Mouse (Mus musculus): ENCODE results near the gene Scn4b. TPM values are rescaled to one million over a fixed set of nuclear protein-coding genes. Genes with fewer than 3 reads are reported as not detected.

The Scn4b gene
- 100 to 1,000 TPM; 256 to 268 TPM for total RNA-seq (2021)
- long read RNA-seq, experiment 1, full-length matches to known transcripts: 28 of 74 reads
- long read RNA-seq, experiment 1, partial matches to known transcripts: 46 of 74 reads
- long read RNA-seq, experiment 1, other reads (novel, unspliced or antisense): 0 of 74 reads
- long read RNA-seq, experiment 2, full-length matches to known transcripts: 20 of 64 reads
- long read RNA-seq, experiment 2, partial matches to known transcripts: 44 of 64 reads
- long read RNA-seq, experiment 2, other reads (novel, unspliced or antisense): 0 of 64 reads

DNA sequence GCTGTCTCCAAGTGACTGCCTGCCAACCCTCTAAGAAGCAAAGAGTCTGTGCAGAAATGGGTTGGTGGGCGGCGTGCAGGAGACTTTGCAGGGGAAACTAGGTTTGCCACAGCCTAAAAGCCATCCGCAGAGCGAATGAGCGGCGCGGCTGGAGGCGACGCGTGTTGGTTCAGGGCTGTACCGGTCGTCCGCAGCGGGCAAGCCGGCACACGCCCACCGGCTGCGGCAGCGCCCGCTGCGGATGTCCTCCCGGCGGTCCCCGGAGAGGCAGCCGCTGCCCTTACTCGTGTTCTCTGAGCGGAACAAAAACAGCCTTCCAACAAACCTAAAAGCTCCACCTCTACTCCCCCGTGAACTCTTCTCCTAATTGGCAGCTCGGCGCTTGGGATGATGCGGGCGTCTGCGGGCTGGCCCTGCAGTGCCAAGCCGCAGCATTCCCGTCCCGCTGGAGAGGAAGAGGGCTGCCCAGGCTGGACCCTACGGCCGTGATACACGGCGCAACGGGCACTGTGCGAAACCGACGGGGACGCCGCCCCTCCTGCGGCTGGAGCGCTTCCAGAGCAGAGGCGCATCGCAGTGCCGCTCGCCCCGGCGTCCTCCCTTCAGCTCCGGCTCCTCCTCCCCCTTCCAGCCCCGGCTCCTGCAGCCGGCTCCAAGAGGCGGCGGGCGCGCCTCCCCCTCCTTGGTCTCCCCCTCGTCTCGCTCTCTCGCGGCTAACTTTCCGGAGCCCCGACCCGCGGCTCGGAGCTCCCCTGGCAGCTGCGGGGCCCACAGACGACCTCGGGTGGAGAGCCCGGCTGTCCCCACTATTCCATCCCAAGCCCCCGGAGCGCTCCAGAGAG, at the start of gene Scn4b:
Gene Scn4b, plus strand, starts transcription at position 205 of the 842 bp plus-strand sequence.
- peak; percentile 72 for DNase-seq (ENCODE audit: low spot score)

DNA sequence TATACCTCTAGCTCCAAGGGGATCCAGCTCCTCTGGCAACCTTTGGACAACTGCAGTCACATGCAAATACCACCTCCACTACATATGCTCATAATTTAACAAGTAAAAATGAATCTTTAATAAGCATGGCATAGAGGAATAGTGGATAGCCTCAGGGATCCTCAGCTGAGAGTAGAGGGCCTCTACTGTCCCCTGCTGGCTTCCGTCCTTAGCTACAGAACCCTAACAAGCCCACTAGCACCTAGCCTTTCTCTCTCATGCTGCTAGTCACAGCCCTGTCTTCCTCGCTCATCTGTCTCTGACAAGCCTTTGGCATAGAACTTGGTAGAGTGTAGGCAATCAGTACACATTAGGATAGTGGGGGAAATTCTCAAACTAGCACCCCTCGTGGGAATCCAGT, 47.4 kb upstream of the Scn4b start:
- DNase-seq (ENCODE audit: low spot score): no peak

DNA sequence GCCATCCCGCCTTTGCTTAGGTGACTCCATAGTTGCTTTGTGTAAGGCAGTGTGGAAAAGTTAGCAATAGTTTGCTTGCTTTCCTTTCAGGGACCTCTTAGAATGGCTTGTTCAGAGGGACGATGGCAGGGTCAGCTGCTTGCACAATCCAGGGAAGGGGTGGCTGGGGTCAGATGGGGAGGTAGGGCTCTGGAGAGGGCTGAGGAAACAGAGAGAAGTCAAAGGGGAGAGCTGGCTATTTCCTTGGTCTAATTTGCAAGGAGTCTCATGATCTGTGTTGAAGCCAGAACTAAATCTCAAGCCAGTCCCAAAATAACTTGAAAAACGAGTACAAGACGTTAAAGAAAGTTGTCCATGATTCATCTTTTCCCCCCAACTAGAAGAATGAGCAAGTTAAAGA, 45.6 kb upstream of the Scn4b start:
- DNase-seq (ENCODE audit: low spot score): peak; percentile 17

DNA sequence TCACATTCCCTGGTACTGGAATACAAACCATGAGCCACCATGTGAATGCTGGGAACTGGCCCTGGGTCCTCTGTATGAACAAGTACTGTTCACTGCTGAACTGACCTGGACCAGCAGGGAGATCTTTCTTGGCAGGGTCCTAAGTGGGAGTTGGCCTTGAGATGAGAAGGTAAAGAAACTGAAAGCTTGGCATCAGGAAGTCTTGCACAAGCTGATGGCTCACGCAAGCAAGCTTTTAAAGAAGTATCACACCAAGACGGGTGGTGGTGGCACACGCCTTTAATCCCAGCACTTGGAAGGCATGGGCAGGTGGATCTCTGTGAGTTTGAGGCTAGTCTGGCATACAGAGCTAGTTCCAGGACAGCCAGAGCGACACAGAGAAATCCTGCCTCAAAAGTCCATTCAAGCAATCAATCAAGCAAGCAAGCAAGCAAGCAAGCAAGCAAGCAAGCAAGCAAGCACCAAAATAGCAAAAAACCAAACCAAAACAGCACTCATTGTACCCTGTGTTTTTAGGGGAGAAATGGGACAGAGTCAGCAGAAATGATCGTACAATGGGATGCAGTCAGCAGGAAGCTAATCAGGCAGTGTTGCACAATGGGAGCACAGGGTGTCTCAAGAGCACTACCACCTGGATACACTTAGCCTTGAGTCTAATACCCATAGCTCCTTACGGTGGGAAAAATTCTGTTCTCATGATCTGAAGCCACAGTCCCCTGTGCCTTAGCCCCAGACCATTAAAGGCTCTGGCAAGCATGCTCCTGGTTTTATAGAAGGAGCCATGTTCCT, 42.9 kb upstream of the Scn4b start:
- DNase-seq (ENCODE audit: low spot score): no peak

DNA sequence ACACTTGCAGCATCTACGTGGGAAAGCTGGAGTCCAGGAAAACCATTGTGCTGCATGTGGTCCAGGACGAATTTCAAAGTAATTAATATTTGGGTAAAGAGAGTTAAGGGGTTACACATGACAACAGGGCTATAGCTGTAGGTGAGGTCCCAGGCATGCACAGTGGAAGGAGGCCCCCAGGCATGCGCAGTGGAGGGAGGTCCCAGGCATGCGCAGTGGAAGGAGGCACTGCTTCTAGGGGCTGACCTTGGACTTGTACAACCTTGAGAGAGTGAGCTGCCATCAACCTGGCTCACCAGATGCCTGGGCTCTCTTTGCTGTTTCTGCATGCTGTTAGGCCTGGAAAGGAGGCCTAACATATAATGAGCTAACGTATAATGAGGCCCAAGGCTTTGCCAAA, 40.3 kb upstream of the Scn4b start:
- DNase-seq (ENCODE audit: low spot score): no peak

DNA sequence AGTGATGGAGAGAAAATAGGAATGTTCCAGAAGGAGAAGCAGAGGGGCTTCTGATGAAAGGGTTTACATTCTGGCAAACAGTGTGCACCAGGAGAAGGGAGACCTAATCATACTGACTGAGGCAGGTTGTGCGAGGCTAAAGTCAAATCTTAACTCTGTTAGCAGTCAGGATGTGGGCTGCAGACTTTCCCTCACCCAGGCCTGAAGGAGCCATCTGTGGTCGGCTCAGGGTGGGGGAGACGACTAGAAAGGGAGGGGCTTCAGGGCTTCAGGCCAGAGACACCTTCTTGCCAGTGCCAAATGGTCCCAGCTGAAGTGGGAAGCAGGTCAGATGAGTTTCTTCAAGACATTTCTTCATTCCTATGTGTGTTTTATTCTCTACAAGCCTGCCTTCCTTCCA, 39.8 kb upstream of the Scn4b start:
- no peak for DNase-seq (ENCODE audit: low spot score)

DNA sequence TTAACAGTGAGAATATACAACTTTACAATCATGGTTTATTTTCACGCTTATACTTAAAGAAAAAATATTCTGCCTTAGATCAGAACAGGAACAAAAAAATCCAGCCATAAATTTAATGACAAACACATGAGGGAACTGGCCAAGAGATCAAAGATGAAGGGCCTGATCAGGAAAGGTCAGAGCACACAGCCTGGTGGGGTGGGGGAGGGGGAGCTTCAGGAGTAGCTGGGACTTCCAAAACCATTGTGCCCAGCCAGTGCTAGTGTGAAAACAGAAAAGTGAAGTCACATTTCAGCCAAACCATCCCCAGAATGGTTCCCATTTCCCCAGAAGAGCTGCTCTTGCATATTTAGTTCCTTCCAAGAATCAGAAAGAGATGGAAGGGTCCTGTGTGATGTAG, 35.7 kb upstream of the Scn4b start:
- no peak for DNase-seq (ENCODE audit: low spot score)

DNA sequence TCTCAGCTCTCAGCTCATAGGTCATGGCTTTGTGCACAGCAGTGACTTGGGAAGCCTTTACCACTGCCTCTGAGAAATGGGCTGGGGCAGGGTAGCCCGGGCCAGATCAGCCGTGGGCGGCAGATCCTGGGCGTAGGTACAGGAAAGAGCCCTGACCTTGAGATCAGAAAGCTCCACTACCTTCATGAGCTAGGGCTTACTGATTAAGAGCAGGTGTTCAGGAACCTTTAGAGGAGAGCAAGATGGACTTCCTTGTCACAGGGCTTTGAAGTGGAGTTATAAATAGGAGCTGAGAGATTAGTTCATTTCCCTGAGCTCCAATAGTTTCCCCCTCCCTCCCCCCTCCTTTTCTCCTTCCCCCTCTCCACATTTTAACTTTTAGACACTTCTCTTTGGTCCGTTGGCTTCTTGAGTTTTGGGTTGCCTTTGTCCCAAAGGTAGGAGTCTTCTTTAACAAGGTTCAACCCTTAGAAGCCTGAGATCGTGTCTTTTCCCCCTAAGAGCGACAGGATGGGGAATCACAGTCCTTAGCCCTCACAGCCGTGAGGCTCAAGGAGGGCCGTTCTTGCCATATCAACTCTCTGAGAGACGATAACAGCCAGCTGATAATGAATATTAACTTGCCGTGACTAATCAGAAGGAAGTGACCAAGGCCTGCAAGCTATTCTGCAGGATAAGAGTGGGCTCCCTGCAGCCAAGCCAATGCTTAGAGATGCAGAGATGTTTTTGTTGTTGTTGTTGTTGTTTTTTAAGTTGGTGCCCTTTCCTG, 34.8 kb upstream of the Scn4b start:
- no peak for DNase-seq (ENCODE audit: low spot score)

DNA sequence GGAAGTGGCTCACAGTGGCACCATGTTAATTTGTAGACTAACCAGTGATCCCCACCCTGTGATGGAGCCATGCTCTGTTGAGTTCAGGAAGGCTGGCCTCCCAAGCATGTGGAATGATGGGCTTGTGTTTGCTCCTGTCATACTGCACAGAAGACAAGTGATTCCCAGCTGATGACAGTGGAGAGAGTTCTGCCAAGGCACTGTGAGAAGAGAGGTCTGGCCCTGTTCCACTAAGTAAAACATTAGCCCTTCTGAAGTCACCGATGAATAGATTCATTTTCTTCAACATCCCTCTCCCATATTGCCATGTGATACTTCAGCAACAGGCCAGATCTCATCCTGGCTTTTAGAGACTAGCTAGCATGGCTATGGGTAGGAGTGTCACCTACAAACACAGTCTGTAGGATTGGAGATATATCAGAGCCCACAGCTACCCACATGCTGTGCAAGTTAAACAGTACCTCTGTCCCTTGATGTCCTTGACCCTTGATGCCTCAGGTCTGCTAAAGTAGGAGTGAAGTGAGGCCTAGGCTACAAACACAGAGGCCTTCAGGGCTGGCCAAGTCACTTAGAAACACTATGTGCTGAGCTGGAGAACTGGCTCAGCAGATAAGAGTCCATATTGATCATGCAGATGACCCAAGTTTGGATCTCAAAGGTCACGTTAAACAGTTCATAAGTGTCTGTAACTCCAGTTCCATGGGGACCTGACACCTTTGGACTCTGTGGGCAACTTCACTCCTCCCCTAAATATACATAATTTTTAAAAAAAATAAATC, 32.4 kb upstream of the Scn4b start:
- DNase-seq (ENCODE audit: low spot score): no peak

DNA sequence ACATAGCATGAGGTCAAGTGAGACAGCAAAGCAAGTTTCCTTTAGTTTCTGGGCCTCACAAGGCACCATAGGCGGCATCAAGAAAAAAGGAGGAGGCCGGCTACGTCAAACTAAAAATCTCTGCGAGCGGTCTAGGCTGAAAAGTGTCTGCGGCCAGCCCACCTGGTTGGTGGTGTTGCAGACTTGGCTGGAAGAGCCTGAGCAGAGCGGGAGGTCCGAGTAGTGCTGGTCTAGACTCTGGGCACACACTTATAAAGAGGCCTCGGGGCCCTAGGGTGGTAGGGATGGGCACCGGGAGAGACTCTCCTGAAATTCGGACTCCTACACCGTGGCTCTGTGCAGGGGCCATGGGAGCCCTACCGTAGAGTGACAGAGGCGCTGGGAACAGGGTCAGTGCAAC, 22.5 kb upstream of the Scn4b start:
- DNase-seq (ENCODE audit: low spot score): no peak

DNA sequence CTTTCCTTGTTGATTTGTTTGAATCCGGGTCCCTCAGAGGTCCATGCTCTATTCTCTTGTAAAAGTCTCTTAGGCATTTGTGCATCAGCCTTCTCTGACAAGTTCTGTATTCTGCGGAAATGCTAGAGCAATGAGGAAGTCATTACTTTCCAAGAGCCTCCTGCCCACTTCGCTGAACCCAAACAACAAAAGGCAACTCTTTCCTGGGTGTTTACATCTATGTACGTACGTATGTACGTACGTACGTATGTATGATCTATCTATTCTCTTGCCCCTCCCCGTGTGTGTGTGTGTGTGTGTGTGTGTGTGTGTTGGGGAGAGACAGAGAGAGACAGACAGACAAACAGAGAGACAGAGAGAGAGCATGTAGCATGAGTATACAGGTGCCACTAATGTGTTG, 21.4 kb upstream of the Scn4b start:
- no peak for DNase-seq (ENCODE audit: low spot score)

DNA sequence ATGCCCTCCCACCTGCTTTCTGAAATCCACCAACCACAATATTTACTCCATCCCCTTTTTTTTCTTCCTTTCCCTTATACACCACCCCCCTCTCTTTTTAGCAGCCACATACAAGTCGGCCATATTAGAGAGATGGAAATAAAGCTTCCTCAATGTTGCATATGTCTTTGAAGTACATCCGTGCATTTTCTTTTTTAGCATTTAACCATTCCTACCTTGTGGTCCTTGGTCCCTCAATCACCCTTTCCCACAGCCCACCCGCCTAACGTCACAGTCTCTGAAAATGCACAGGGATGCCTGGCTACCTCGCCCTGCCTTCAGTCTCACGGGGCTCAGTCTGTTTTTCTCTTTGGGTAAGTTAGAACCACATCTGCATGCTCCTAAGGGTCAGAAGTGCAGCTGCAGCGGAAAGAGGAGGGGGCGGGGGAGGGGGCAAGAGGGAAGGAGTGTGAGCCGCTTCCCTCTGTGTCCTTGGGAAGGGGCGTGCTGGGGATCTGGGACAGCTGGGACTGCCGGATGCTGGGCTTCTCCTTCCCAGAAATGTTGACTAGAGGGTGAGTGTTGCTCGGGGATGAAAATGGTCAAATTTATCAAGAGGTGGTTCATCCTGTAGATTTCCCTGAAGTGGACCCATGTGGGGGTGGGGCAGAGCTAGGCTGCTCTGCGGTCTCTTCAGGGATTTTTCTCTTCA, 20.3 kb upstream of the Scn4b start, which contains the start of gene Scn2b:
Gene Scn2b, plus strand, starts transcription at position 42 of the 691 bp plus-strand sequence.
- DNase-seq (ENCODE audit: low spot score): no peak

DNA sequence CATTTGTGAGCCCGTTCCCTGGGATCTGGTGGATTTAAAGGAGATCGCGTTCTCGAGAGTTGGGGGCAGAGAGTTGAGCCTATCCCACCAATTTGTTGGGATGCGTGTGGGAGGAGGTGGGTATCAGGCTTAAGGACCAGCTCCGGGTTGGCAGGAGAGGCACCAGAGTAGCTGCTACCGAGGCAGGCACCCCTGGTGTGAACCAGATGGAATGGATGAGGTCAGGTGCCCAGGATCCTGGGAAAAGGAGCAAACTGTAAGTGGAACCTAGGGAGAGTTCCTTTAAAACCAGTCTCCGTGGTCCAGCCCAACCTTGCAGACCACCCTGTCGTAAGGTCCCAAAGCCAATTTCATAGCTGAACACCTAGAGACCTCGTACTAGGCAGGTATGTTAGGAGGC, 19.6 kb upstream of the Scn4b start:
- no peak for DNase-seq (ENCODE audit: low spot score)

DNA sequence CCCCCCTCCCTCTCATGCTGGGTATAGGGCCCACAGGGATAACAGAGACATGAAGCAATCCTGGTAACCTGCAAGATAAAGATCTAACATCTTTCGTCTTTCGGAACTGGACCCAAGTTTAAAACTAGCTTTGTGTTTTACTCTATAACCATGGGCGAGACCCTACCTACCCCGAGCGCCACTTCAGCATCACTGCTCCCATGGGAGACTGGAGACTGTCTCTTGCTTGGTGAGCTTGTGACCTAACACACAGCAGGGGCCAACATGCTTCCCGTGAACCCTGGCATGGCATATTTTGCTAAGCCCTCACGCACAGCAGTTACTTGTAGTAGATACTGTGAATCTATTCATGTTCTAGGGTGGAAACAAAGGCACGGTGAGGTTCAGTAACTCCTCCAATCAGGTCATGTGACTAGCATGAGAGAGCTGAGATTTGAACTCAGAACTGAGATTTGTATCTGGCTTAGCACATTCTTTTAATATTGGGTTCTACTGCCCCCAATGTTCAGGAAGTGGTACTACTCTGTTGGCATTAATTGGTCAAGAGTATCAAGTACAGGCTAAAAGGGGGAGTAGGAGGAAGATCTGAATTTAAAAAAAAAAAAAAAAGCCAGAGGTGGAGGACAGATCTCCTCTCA, 18.8 kb upstream of the Scn4b start:
- DNase-seq (ENCODE audit: low spot score): no peak

DNA sequence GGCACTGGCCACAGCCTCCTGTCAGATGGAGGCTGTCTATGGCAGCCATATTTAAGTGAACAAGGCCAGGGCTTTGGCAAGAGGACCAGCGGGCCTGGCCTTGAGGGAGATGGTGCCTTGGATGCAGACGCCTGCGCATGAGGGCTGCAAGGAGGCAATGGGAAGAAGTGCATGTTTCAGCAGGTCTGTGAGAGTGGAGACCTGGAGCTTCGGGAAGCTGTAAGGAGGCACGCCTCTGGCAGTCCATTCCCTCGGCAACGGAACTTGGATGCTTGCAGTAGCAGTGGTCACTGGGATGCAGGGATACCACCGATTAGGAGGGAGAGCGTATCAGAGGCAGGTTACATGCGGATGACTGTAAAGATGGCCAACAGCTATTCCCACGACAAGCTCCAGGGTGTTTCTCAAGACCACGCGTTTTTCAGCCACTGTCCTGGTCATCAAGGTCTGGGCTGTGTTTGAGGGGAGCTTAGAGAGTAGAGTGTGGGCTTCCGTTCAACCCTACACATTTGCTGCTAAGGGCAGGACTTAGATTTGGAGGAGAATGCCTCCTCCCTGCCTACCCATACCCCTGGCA, 18.2 kb upstream of the Scn4b start:
- DNase-seq (ENCODE audit: low spot score): no peak

DNA sequence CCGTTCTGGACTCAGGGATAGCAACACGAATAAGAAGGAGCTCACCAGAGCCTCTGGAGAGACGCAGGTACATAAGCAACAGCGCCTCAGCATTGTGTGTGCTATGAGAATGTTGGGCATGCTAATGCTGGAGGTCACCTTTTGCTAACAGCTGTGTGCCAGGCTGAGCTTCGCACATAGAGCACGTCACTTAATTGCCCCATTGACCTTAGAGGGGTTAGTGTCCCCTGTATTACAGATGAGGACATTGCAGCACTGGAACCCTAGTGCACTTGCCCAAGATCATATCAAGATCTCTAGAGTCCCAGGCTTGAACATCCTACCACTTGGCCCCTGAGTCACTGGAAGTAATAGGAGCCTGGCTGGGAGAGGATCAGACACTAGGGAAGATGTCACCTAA, 17.6 kb upstream of the Scn4b start:
- DNase-seq (ENCODE audit: low spot score): no peak

DNA sequence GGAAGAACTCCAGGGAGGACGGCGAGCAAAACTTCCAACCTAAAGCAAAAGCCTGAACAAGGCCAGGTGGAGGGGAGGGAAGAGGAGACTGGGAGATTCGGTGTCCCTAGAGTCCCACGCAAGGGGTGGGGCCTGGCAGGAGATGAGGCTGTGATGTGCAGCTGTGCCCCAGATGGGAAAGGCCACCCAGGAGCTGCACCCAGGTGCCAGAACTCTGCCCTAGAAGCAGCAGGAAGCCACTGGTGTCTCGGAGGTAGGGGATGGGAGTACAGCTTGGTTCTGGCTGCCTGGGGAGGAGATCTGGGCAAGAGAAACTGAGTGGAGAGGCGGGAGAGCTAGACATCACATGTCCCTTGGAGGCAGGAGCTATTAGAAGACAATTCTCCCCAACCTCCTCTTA, 17.2 kb upstream of the Scn4b start:
- no peak for DNase-seq (ENCODE audit: low spot score)

DNA sequence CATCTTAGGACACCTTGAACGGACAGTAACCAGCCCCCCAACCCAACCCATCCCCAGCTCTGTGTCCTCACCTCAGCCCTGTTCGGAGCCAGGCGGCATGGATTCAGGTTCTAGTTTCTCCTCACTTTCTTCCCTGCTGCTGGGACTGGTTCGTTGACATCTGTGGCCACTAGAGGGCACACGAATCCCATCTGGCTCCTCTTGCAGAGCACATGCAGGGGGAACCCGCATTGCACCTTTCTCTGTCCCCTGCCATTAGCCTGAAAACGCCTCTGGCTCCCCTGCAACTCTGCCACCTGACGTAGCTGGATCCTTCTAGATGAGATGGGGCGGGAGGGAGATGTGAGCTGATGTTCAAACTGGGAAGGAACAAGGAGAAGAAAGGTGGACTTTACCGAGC, 16.4 kb upstream of the Scn4b start:
- DNase-seq (ENCODE audit: low spot score): peak; percentile 79

DNA sequence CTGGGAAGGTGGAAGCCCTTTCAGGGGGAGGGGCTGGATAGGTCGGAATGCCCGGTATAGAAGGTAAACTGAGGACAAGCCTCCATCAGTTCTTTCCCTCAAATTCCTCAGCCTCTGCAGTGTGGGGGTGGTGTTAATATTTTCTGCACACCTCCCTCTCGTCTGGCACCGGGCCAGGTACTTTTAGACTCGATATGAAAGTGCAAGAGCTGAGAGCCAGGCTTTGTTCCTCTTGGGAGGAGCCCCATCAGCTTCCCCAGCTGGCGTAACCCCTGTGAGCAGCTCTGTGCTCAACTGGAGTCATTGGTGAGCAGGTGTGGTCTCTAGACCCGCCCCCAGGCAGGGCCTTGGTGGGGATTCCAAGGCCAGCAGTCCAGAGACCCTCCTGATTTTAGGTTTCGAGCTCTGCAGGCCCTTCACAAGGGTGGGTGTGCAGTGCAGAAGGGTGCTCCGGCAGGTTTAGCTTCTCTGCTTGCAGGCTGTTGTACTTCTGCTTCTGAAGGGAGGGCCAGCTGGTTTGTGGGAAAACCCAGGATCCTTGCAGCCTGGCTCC, 15.9 kb upstream of the Scn4b start:
- no peak for DNase-seq (ENCODE audit: low spot score)
